Mouse (Mus musculus): ENCODE results near the gene Klhl31.
A peak's percentile ranks its signal among the peaks of the same experiment; 100 is the strongest.

Klhl31 gene

DNA sequence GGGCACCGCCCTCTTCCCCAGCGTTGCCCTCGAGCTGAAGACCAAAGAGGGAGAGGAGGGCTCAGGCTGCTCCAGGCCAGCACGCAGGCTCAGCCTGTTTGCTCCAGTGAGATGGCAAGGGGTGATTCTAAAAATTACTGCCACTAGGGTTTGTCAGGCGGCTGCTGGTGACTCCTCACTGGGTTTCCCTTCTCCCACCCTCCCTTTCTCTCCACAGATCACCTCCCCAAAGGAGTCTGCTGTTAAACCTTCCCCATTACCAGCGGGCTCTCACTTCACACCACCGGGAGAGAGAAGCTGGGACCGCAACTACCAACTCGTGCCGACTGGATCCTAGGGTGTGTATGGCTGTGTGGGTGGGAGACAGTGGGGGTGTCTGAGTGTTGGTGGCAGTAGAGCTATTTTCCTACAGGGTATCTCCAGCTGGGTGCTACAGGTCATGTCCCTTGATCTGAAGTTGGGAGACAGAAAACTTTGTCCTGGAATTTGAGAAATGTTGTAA is at the start of gene Klhl31:
Klhl31 (plus strand) TSS at position 51 of the 502 bp plus-strand sequence.
- no peak for DNase-seq (ENCODE audit: low read depth, low spot score)

DNA sequence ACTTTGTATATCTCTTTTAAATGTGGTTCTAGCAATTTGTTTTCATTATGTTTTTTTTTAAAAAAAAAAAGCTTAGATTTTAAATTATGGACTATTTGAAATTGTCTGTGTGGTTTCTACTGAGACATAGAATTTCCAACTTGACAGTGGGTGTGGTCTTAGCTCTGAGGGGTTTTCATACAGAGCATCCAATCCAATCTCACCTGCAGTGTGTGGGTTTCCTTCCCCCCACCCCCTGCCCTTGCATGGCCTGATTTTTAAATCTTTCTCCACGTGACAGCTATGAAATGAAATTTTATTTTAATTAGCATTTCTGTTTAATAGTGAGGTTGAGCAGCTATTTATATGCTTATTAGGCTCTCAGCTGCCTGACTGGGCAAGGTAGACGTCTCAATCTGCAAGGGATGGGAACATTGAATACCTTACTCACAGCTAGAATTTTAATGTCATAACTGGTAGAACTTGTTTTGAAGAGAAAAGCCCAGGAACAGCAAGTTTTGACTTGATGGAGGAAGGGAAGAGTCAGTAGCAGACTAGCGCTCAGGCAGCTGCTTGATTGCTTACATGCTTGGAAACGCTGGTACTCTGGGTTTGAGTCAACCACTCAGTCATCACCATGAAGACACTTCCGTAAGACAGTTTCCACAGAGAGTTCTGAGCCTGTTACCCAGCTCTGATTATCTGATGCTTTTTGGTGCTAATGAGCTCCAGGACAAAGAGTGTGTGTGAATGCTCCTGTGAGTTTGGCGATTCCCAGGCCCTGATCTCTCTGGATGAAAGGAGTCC is 49.3 kb upstream of the Klhl31 start:
- DNase-seq (ENCODE audit: low read depth, low spot score) = no peak

DNA sequence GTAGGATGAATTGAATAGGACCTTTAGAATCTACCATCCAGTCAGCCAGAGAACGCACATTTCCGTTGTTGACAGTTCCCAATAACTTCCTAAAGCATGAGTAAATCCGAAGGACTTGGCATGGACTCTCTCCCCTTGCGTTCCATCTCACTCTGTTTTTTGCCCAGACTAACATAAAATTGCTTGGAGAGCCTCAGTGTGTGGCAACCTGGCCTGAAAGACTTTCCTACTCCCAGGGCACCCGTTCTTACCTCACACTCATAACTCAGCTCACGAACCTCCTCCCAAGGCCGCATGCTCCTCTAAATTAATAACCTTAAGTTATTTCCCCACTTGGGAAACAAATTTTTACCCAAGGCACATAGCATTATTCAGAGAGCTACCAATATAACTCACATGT is 48.7 kb upstream of the Klhl31 start:
- DNase-seq (ENCODE audit: low read depth, low spot score) = no peak

DNA sequence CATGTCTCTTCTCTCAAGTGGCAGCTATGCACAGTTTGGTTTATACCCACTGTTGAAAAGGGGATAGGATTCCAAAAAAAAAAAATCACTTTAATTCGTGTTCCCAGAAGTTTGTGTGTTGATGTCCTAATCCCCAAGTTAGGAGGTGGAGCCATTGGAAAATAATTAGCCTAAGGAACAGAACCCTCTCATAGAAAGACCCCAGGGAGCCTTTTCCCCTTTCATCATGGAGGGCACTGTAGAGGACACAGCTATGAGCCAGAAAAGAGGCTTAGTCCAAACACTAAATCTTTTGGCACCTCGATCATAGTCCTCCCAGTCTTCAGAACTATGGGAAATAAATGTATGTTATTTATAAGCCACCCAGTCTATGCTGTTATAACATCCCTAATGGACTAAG is 46.8 kb upstream of the Klhl31 start:
- no peak for DNase-seq (ENCODE audit: low read depth, low spot score)

DNA sequence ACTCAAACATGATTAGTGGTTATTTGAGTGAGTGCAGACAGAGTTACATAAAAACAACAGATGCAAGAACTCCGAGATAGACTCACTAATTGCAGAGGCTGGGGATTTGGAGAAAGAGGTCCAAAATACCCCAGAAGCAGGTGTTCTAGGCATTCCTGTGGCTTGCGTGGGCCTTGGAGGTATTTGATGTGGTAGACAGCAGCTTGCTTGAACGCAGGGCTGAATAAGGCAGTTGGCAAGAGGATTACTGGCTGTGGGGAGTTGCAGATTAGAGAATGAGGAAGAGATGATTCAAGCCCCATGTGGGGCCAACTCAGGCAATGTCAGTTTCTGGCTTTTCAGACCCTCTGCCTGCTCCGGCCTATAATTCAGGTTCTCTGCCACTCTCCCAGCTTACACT is 43.9 kb upstream of the Klhl31 start:
- no peak for DNase-seq (ENCODE audit: low read depth, low spot score)

DNA sequence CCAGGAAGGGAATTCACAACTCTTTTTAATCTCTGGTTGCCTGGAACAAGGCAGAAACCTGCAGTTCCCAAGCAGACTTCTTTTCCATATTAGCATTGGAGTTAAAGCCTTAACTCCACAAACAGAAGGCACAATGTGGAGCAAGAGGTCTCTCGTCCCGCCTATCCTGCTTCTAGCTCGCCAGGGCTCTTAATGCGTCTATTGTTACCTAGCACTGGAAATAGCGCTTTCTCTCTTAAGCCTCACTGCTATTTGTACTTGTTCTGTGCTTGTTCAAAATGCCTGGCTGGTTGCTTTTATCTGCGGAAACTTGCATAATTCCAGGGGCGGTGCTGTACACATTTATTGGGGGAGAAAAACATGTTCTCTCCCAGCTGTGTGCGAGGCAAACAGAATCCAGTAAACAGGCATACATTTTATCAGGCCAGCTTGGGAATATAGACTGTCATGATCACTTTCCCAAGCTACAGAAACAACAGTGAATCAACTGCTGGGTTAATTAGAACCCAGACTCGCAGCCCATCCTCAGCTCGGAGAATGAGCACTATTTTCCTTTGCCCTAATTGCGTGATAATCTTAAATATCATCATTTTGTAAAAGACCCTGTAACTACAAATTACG is 41.2 kb upstream of the Klhl31 start:
- no peak for DNase-seq (ENCODE audit: low read depth, low spot score)

DNA sequence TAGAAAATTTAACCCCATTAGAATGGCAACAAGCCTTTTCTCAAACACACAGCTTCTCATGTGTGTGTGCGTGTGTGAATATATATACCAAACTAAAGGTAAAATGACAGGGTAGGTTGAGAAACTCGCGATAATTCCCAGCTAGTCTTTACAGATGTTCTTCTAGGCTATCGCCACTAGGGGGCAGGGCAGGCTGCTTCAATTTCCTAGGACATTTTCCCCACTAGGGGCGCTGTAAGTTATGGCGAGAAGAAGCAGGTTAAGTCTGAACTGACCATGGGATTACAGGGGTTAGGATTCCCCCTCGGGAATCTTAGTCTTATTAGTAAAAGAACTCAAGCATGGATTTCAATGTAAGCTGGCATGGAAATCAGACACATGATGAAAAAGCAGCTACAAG is 39.9 kb upstream of the Klhl31 start:
- DNase-seq (ENCODE audit: low read depth, low spot score) = peak; percentile 82

DNA sequence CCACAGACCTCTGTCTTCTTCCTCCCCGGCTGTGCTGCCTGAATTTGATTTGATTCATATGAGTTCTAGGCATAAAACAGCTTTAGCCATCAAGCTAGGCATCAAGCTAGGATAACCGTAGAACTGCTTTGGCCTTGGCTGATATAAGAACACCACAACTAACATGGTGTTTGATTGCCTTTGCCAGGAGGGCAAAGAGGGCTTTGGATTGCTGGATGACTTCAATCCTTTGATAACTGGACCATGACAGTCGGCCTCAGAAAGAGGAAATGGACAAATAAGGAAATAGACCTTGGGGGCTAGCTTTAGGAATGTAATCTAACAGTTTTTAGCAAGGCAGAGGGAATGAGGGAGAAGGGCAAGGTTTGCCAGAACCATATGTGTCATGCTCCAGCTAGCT is 37.7 kb upstream of the Klhl31 start:
- DNase-seq (ENCODE audit: low read depth, low spot score) = no peak

DNA sequence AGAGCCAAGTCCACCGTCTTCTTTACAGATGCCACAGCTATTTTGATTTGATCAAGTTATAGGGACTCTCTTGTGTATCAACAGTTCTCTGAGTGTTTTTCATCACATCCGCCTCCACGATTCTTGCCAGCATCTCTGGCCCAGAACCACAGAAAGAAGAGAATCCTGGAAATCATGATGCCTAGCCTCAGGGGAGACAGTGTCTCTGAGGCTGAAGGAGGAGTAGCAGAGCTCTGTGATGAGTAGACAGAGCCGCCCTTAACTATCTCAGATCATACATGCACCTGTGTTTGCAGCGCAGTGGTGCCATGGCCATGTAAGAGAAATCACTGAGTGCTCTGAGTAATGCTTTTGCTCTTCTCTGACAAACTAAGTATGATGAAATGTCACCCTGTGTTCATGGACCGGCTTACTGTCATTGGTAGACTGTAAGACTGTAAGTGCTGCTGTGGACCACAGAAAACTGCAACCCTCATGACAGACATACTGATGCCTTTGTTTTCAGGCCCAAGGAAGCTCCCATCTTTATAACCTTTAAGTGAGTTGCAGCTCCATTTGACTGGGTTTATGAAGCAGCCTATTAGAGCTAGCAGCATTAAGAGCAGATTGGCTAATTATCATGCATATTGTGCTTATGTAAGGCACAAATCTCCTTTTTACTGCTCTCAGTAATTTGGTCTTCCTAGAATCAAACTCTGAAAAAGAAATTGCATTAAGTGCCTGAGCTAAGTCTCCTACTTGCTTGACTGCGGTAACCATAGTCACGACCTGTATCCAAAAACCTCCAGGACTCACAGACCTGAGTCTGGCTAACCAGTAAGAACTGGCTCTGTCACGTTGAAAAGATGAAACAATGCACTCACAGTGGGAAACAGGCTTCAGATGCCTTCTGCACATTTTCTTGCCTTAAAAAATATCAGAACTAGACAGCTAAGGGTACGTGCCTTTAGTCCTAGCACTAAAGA is 33.7 kb upstream of the Klhl31 start:
- DNase-seq (ENCODE audit: low read depth, low spot score) = no peak

DNA sequence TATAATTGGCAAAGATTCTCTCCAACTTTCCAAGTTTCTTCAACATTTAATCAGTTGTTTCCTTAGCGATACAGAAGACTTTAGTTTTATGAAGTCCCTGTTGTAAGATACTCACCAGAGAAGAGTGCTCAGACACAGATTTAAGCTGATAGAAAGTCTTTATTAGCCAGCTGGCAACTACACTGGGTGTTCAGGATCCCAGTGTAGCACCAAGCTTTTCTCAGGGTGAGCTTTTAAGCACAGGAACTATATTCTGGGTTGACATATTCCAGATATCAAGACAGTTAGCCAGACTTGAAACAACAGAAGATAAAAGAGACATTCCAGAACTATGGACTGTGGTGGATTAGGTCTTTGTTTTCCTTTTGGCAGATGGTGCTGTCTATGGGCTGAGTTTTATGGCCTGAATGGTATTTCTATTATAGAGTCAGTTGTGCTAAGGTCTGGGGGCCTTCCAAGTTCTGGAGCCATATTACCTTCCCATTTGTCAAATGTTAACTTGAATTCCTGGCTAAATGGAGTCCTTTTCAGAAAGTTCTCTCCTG is 32.3 kb upstream of the Klhl31 start:
- no peak for DNase-seq (ENCODE audit: low read depth, low spot score)

DNA sequence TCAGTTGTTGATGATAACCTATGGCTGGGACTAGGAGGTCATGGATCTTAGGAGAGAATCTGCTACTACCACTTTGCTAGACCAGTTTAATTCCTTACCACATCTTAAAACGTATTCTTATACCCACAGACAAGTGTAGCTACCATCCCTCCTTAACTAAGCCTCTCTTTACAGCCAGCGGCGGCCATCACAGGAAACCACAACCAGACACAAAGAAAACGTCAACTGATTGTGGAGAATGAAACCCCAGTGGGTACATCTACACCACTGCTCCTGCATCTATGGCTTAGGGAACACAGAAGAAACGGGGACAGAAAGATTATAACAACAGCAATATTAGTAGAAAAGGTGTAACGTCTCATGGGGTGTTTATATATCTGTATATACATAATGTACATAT is 29.0 kb upstream of the Klhl31 start:
- DNase-seq (ENCODE audit: low read depth, low spot score) = no peak

DNA sequence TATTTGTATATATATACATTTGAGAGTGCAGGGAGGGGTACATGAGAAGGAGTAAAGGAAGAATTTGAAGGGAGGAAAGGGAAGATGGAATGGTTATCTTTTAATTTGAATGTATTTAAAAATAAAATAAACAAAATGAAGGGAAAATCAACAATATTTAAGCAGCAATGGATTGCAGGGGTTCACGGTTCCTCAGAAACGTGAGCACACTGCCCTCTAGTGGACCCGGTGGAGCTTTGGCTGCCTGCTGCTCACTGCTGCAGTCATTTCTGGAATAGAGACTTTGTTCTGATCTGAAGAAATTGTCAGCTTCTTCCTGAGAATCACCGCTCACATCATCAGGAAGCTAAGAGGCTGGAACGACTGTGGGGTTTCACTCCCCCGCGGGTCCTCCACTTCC is 28.5 kb upstream of the Klhl31 start:
- peak; percentile 52 for DNase-seq (ENCODE audit: low read depth, low spot score)

DNA sequence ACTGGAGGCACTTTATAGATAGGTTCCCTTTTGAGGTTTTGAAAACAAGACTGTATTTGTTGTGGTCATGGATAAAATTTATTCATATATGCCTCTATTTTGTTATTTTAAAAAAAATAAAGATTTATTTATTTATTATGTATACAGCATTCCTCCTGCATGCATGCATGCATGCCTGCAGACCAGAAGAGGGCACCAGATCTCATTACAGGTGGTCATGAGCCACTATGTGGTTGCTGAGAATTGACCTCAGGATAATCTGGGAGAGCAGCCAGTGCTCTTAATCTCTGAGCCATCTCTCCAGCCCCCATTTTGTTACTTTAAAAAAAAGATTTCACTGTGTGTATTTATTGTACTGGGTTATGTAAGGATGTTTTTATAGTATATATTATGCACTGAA is 25.5 kb upstream of the Klhl31 start:
- DNase-seq (ENCODE audit: low read depth, low spot score) = peak; percentile 40

DNA sequence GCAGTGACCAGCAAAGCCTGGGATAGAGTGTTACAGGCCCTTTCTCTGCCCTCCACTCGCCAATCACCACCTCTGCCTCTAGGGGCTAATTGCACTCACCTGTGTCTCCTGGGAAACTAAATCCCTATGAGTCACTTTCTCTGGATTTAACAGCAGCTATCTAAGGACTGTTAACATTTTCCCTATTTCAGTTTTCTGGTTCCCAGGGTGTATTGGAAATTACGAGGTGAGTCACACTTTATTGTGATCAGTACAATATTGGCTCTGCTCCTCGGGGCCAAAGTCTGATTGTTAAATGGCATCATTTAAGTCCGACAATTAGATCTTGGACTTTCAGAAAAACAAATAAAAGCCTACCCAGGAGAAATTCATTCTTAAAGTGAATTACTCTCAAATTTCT is 24.0 kb upstream of the Klhl31 start:
- DNase-seq (ENCODE audit: low read depth, low spot score) = no peak

DNA sequence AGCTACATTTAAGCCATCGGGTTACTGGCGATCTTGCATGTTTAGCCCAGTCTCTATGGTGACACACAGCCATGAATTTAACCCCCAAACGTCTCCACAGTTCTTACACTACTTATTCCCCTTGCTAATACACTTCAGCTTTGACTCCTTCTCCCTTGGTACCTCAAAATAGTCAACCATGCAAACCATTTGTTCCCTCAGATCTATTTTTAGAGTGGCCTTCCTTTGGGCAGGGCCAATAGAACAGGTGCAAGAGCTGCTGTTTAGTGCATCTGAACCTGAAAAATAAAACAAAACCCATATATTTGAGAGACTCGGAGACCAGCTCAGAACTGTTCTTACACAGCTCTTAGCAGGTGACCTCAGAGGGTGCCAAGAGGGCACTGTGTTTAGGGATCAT is 20.4 kb upstream of the Klhl31 start:
- DNase-seq (ENCODE audit: low read depth, low spot score) = no peak

DNA sequence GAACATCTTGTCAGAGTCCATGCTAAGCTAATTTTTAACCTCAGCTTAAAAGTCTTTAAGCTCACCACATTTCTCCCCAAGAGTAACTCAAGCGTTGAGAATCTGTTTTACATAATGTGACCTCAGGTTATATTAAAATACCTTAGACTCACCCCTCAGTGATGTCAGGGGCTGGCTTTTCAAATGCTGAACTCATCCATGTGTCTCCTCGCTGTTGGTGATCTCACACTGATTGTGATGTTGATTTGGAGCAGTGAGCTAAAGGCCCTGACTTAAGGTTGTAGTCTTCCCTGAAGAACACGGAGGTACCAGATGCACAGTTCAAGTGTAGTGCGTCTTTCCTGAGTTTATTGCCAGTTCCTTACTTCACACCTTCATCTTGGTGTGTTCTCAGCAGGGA is 19.5 kb upstream of the Klhl31 start:
- no peak for DNase-seq (ENCODE audit: low read depth, low spot score)

DNA sequence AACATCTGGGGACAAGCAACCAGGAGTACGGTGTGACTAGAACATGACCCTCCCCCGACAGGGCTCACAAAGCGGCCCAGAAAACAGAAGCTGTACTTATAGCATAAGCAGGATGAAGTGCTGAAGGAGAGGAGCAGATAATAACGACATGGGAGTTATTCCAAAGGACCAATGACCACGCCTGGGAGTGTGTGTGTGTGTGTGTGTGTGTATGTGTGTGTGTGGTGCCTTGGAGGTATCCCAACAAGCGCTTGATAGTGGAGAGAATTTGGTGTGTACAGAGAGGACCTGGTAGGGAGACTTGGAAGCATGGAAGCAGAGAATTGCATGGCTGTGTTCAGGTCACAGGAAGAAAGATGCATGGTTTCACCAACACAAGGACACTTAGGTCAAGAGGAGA is 18.5 kb upstream of the Klhl31 start:
- DNase-seq (ENCODE audit: low read depth, low spot score) = no peak

DNA sequence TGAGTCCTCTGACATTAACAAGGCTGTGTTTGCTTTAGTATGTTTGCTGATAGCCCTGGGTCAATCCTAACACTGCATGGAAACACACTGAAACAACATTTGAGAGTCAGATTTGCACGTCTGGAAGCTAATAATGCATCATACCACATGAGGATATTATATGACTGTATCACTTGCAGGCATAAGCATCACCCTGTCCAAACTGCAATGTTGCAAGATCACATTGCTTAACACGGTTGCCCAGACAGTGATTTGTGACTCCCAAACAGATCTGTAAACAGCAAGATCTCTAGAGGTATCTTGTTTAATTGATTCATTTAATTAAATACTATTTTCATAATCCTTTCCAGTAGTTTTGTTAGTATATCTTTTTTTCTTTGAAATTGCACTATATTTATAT is 17.9 kb upstream of the Klhl31 start:
- no peak for DNase-seq (ENCODE audit: low read depth, low spot score)

DNA sequence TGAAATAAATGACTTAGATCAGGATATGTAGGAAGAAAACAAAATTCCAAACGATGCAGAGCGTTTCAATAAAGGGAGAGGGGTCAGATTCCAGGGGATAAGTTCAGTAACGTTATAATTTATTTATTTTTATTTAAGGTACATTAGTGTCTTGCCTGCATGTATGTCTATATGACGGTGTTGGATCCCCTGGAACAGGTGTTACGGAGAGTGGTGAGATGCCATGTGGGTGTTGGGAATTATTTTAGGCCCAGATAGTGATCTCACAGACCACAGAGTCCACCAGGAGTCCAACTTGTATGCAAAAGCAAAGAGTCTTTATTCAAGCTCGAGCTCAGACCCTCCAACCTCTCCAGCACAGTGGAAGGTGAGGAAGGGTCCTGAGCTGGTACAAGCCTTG is 16.2 kb upstream of the Klhl31 start:
- DNase-seq (ENCODE audit: low read depth, low spot score) = no peak

DNA sequence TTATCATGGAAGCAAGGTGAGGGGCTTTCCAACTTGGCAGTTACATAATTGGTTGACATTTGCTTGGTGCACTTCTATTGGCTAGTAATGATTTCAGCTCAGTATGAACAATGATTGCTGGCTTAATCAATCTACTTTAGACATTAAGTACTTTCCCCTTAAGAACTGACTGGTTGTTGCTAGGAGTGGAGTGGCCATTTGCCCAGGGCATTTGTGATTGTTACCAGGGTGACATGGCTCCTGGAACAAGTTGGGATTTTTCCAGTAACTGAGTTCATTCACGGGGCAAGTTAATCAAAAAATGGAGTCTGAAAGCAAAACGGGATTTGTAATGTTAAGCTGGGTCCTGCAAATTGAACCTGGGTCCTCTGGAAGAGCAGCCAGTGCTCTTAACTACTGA is 15.8 kb upstream of the Klhl31 start:
- peak; percentile 3 for DNase-seq (ENCODE audit: low read depth, low spot score)

DNA sequence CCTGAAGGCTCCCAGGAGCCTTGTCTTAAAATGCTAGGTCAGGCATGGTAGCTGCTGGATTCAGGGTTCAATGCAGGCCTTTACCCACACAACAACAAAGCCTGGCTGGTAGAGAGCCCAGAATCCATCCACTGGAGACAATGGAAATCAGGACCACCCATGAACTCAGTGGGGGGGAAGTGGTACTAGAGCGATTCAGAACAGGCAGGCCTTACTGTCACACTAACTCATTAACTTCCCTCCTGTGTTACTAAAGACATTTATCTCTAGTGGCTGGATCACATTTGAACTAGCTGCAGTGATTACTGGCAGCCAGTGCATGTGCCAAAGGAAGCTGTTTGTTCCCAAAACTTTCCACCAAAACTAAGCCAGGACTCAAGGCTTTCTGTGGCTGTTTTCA is 13.4 kb upstream of the Klhl31 start:
- no peak for DNase-seq (ENCODE audit: low read depth, low spot score)
